Mouse (Mus musculus) induced T-regulatory cell, adult 2 months (primary cell): Measurements from ENCODE around the gene Tppp.
"Not testable (repeated sequence)": the region's sequence is repeated elsewhere in the genome, so short reads cannot be mapped to it uniquely, and the experiment has no call there.

ENCODE experiments used
- DNase-seq: peaks from one replicate; pipeline ENCODE4 v3.0.0-alpha.2; 2012; ENCODE audit warnings: low read depth

The Tppp gene

GRCm38 (mm10) chr13:74025151-74026081, 16.2 kb downstream of the Tppp start:
- peak; percentile 69 for DNase-seq

- peak; percentile 50 for DNase-seq
Observed at GRCm38 (mm10) chr13:74026215-74026614, 17.0 kb downstream of the Tppp start.

GRCm38 (mm10) chr13:74028116-74028515, 18.9 kb downstream of the Tppp start:
- DNase-seq = no peak

DNA sequence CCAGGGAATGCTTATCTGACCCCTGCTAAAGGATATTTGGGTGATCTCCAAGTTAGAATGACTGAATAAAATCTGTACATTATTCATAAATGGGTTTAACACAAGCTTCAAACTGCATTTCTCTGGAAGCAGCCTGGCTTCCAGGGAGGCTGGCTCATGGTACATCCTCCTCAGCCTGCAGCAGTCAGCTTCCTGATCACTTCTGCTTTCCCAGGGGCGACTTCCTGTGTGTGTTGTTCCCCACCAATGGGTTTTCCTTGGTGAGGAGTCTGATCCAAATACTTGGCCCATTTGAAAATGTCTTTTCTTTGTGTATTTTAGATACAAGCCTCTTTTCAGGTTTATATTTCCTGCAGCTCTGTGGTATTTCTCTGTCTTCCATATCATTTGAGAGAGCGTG, 19.8 kb downstream of the Tppp start:
- no peak for DNase-seq

DNA sequence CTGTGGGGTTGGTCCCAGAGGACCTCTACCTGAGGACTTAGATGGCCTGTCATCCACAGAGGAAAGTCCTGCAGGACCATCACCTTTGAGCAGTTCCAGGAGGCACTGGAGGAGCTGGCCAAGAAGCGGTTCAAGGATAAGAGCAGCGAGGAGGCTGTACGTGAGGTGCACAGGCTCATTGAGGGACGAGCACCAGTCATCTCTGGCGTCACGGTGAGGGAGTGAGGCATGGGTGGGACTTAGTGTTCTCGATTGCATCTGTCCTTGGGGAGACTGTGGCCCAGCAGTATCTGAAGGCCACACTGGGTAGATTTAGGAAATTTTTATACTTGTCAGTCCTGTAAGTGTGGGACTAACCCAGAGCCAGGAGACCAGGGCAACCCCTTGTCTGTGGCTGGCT, 21.5 kb downstream of the Tppp start:
- no peak for DNase-seq

GRCm38 (mm10) chr13:74031133-74031532, 21.9 kb downstream of the Tppp start:
- DNase-seq = no peak

GRCm38 (mm10) chr13:74034756-74035155, 25.5 kb downstream of the Tppp start:
- no peak for DNase-seq

GRCm38 (mm10) chr13:74035776-74036175, 26.6 kb downstream of the Tppp start:
- DNase-seq = no peak

- no peak for DNase-seq
Observed at GRCm38 (mm10) chr13:74039926-74040325, 30.7 kb downstream of the Tppp start.

DNA sequence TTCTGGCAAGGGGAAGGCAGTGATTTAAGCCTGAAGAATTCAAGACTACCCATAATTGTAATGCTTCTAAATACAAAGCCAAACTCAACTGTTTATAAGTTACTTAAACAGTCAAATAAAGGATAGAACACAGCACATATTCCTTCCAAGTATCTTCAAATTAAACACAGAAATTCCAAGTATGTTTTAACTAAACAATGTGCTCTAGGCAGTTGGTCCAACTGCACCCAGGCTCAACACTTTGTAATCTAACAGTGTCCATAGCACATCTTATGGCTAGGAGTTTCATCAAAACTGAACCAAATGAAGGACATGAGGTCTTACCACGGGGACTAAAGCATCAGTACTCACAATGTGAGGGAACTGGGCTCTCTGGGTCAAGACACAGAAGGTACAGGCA, 47.0 kb downstream of the Tppp start:
- no peak for DNase-seq

DNA sequence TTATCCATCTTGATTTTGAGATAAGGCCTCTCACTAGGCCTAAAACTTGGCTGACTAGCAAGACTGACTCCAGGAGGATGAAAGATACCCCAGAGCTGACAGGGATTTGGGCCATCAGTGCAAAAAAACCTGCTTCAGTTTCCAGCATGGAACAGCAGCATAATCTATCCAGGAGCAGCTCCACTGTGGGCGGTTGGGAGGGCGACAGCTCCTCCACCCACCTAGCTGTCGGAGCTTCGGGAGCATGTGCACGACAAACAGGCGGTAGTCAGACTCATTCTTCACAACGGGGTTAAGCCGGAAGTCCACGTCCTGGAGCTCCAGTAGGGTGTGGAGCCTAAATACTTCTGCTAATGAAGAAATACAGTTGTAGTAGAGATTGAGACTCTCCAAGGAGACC, 48.9 kb downstream of the Tppp start:
- DNase-seq = no peak

DNA sequence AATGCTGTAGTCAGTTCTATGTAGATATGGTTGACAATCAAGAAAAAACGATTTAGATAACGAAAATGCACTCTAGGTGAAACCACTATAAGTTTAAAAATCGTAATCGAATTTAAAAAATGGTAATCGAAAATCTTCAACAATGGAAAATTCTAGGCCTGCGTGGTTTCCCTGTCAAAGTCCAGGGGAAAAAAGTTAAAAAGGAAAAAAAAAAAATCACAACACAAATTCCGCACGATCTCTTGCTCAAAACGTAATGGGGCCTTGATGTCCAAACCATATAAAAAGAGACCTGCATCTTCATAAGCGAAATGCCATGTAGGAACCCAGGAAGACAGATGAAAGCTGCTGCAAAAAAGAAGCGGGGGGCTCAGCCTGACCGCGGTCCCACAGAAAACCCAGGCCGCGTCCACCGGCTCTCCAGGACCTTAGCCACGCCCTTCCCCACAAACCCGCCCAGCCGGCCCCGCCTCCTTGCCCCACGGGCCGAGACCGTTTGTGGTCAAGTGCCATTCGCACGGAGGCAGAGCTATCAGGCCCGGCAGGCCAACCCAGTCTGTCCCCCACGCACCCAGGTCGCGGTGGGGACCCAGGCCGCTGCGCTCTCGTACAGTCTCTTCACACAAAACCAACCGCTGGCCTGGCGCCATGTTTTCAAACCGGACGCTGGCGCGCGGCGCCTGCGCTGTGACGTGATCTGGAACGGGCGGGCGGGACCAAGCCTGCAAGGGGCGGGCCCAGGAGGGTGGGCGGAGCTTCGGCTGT, 52.6 kb downstream of the Tppp start, which contains the start of gene Cep72:
Gene Cep72 (minus strand): TSS at position 687 of the 765 bp plus-strand sequence.
- peak; percentile 95 for DNase-seq

DNA sequence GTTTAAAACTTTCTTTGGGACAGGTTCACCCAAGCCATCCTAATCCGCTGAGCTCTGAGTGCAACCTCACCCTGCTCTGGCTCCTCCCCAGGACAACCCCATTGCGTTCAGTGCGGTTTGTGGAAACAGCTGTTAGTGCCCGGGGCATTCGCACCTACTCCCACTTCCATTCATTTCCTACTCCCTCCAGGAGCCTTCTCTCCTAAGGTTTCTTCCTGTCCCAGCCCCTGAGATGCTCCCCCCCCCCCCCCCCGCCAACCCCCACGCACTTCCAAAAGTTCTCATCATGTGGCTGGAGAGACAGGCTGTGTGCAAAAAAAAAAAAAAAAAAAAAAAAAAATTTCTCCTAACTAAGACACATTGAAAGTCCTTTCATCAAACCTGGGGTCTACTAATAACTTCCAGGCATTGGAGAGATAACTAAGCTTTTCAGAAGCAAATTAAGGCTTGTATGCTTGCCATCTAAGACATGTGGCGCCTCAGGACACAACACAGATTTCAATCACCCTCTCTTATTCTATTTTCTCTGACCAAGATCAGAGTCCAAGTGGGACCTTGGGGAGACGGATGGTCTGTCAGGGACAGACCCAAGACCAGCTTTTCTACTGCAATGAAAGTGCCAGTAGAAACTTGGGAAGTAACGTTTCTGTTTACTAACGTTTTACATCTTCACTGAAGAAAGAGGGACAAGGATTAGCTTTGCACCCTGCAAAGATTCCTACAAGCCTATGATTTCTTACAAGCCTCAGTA, 53.3 kb downstream of the Tppp start:
- peak; percentile 19 for DNase-seq

DNA sequence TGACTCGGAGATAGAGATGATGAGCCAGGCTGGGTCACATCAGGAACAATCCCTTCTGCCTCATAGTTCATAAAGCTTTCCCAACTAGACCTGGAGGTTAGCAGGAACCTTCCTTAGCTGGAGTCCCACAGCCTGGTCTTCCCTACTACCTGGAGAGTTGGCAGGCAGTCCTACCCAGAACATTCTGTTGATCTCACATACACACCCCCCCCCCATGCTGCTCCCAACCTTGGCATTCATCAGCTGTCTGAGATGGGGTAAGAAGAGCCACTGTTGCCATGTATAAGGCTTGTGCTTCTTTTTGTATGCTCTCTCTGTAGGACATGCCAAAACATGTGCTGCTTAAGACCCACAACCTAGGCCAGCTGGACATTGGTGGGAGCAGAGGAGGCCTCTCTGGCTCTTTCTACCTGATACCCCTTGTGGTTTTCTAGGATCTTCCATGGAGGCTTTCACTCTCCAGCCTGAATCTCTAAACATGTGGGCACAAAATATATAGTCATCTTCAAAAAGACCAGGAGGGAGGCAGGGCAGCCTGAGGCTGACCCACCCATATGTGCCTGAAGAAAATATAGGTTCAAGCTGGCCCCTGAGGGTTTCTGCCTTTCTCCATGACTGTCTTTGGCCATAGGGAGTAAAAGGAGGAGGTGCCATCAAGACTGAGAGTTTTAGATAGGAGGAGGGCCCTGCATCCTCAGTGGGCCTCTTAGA, 54.3 kb downstream of the Tppp start:
- DNase-seq = peak; percentile 8

GRCm38 (mm10) chr13:74066576-74066975, 57.4 kb downstream of the Tppp start:
- DNase-seq = no peak

DNA sequence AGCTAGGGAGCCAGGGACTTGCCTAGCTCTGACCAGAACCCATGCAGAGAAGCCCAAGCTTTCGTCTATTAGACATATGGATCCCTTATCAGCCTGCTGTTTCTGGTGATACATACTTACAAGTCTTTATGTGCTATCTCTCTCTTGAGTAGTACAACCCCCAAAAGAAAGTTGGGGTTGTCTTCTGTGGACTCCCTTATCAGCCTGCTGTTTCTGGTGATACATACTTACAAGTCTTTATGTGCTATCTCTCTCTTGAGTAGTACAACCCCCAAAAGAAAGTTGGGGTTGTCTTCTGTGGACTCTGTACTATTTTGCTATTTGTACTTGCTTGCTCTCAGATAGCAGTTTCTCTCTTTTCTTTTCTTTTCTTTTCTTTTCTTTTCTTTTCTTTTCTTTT, 62.0 kb downstream of the Tppp start:
- DNase-seq = not testable (repeated sequence)

DNA sequence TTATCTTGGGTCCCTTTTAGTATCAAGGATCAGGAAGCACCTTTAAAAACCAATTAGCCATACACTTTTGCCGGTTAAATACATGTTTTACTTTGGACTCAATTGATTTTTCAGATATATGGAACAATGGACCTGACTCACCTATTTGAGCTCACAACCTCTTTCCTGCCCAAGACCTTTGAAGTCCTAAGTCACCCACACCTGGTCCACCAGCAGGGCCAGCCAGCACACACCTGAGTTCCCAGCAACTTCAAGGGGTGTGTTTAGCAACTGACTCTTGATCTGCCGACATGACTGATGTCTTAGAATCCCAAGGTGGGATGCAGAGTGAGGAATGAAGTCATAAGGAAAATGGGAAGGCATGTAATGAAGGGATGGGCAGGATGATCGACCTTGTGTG, 62.5 kb downstream of the Tppp start:
- DNase-seq = no peak

DNA sequence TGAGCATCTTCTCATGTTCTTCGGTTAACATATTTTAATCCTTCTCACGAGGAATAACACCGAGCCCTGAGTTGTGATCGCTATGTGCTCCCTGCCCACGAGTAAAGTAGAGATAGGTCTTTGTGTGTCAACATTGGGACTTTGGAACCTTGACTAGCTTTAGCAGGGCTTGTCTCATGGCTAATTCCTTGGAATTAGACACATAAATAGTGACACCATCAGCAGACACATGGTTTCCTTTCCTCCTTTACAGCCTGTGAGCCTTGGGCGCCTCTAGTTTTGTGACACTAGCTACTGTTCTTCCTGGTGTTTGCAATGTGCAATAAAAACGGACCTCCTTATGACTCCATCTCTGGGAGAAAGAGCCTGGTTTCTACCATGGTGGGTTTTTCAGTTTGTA, 64.2 kb downstream of the Tppp start:
- no peak for DNase-seq
